Mouse (Mus musculus): Measurements from ENCODE around the gene Sorcs2. TPM values are rescaled to one million over a fixed set of nuclear protein-coding genes. Genes with fewer than 3 reads are reported as not detected.

Sorcs2 gene
- total RNA-seq (2021): 1 to 10 TPM in 1 of 2 experiments, under 1 TPM in 1; 0.94 to 2.3 TPM
- long read RNA-seq, experiment 1, full-length matches to known transcripts: 1 of 1 reads
- long read RNA-seq, experiment 1, partial matches to known transcripts: 0 of 1 reads
- long read RNA-seq, experiment 1, other reads (novel, unspliced or antisense): 0 of 1 reads
- long read RNA-seq, experiment 2, partial matches to known transcripts: 0 of 1 reads
- long read RNA-seq, experiment 2, other reads (novel, unspliced or antisense): 1 of 1 reads

DNA sequence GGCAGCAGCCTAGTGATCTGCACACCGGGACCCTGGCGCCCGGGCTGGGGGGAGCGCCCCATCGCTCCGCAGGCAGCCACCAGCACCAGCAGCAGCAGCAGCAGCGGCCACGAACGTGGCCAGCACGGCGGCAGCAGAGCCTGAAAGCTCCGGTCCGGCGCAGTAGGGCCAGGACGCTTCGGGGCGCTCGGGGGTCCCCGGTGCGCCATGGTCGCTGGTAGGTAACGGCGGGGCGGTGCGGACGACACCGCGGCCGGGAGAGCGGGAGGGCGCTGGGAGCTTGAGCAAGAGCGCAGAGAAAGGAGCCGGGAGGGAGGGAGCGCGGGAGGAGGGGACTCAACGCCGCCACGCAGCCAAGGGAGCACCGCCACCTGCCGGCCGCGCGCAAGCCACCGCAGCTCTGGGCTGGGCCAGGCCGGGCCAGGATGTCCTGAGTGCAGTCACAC is at the start of gene Sorcs2:
Gene Sorcs2 (minus strand): TSS at position 303 of the 446 bp plus-strand sequence.
- peak; percentile 91 for DNase-seq
- H3K27ac ChIP-seq: peak within 1 kb of the TSS; percentile 70
- peak within 1 kb of the TSS; percentile 81 for H3K4me3 ChIP-seq
- TF ChIP-seq CTCF (IDR thresholded peaks at IDR 0.05): peak; percentile 90
- intact Hi-C loops (cut with DNase I): loop anchor here (1.0 to 2.0 kb wide), 3 partner anchors 75 to 415 kb away; no protein-coding TSS in a partner anchor

DNA sequence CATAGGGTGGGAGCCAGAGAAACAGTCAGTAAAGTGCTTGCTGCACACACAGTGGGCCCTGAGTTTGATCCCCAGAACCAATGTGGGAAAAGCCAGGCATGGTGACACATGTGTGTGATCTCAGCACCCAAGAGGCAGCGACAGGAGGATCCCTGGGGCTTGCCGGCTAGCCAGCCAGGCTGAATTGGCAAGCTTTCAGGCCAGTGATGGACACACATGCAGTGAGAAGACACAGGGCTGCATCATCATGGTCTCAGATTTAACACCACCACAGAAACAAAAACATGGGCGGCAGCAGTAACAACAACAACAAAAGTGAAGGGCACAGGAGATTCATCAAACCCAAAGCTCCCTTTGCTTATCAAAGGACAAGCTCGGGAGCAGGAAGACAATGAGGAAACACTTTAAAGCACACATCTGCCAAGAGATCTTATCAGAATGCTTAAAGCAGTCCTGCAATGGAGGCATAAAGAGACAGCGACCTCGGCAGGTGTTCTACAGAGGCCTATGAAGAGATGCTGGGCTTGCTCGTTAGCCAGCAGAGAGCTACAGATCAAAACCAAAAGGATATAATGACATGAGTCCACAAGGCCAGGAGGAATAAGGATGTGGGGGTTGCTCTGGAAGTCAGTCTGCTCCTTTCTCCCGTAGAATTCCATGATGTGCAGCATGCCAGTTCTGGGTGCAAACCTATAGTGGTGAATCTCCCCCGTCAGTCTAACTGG is 48.4 kb upstream of the Sorcs2 start:
- no peak overlapping the region for H3K27ac ChIP-seq
- no peak for DNase-seq
- H3K4me3 ChIP-seq: no peak overlapping the region
- no peak for TF ChIP-seq CTCF (IDR thresholded peaks at IDR 0.05)
- intact Hi-C loops (cut with DNase I): no loop called here

DNA sequence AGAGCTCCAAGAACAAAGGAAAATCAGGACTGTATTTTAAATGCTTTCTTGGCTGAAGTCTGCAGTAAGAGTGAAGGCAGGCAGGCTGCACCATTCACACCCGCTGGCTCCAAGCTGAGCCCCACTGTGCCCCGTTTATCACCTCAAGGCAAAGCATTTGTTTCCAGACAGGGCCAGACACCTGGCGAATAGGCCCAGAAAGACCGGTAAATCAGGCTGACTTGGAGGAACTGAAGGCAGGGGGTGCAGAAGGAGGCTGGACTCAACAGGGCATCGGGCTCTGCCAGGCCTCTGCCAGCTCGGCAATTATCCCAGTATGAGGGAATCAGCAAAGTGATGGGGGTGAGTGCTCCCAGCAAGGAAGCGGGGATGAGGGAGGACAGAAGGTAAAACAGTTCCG is 47.1 kb upstream of the Sorcs2 start:
- intact Hi-C loops (cut with DNase I): no loop called here
- TF ChIP-seq CTCF (IDR thresholded peaks at IDR 0.05): no peak
- Histone ChIP-seq H3K27ac (no peak overlapping the region), H3K4me3 (no peak overlapping the region)
- DNase-seq: no peak

DNA sequence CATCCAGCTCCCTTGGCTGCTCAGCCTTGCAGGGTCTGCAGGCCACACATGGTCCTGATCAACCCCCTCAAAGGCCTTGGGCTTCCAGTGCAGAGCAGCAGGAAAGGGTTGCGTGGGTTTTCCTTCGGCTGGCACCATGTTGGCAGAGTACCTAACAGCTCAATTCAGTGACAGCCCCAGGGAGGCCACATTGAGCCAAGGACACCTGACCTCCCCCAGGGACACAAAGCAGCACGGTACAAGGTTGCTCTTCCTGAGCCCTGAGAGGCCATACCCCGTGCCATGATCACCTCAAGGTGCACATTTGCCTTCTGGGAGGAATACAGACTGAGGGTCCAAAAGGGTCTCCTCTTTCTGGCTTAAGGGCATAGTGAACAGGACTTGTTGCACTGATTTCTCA is 46.7 kb upstream of the Sorcs2 start:
- no peak for DNase-seq
- intact Hi-C loops (cut with DNase I): no loop called here
- no peak for TF ChIP-seq CTCF (IDR thresholded peaks at IDR 0.05)
- Histone ChIP-seq H3K27ac (no peak overlapping the region), H3K4me3 (no peak overlapping the region)

DNA sequence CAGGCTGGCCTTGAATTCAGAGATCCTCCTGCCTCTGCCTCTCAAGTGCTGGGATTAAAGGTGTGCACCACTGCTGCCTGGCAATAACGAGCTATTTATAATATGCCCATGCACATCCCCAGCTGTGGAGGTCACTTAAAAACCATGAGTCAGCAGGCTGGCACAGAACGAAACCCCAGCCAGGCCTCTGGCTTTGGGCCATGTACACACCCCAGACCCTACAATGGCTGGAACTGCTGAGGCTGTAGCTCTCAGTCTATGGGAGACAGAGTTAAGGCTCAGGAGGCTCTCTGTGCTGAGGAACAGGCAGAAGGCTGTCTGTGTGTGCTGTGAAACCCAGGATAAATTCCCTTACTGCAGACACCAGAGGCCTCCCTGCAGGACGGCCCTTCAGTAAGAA is 42.8 kb upstream of the Sorcs2 start:
- no peak for DNase-seq
- no peak for TF ChIP-seq CTCF (IDR thresholded peaks at IDR 0.05)
- H3K27ac ChIP-seq: no peak overlapping the region
- no peak overlapping the region for H3K4me3 ChIP-seq
- intact Hi-C loops (cut with DNase I): no loop called here

DNA sequence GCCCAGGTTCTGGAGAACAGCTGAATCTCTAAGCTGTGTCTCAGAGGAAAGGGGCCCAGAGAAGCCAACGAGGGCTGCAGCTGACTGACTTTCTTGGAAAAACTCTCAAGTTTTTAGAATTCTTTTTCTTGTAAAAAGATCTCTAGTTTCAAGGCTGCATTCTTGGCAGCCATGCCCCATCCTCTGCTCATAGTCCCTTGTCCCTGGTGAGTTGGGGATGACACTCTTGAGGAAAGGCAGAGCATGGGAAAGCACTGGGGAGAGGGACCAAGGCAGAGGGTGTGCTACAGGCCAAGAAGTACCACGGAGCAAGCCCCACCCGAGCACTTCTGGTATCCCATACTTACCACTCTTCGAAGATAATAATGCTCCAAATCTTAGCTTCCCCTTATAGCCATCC is 38.9 kb upstream of the Sorcs2 start:
- Histone ChIP-seq H3K4me3 (no peak overlapping the region), H3K27ac (peak overlapping the region; percentile 35; the same call in 1 of the 2 replicates)
- intact Hi-C loops (cut with DNase I): no loop called here
- DNase-seq: no peak
- no peak for TF ChIP-seq CTCF (IDR thresholded peaks at IDR 0.05)

DNA sequence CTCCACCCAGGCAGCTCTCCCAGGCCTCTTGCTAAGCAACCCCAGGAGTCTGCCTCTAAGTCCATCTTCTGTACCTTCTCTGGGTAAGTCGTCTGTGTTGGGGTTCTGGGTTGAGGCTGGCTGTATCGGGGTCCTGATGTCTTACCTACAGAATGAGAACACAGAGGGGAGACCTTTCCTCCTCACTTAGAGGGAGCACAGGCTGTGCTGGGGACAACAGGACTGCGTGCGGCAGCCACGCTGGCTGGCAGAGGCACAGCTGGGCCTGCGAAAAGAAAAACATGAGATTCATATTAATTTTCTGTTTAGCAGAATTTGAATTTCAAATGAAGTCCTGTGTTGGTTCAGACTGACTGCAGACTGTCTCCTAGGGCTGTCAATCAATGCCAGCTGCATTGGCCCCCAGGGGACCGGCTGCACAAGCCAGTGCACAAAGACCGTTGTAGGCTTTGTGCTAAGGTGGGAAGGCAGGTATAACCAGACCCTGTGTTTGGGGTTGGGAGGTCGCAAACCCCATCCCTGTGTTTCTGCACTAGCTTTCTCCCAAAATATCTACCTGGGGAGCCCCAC is 36.5 kb upstream of the Sorcs2 start:
- DNase-seq: no peak
- no peak for TF ChIP-seq CTCF (IDR thresholded peaks at IDR 0.05)
- H3K27ac ChIP-seq: no peak overlapping the region
- H3K4me3 ChIP-seq: no peak overlapping the region
- intact Hi-C loops (cut with DNase I): no loop called here

DNA sequence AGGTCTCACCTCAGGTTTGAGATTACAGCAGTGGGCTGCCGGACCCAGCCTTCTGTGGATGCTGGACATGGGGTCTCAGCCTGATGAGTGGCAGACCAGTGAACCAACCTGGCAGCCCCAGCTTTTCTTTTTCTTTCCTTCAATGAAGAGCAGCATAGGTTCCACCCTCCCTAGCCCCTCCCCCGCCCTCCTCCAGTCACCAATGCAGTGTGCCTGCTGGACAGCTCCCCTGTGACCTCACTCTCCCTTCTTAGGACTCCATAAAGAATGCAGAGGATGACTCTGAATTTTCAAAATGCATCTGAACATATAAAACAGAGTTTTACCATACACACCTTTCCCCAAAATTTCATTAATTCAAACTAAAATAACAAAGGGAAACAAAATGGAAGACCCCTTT is 33.8 kb upstream of the Sorcs2 start:
- intact Hi-C loops (cut with DNase I): no loop called here
- no peak overlapping the region for H3K27ac ChIP-seq
- no peak overlapping the region for H3K4me3 ChIP-seq
- TF ChIP-seq CTCF (IDR thresholded peaks at IDR 0.05): no peak
- no peak for DNase-seq

DNA sequence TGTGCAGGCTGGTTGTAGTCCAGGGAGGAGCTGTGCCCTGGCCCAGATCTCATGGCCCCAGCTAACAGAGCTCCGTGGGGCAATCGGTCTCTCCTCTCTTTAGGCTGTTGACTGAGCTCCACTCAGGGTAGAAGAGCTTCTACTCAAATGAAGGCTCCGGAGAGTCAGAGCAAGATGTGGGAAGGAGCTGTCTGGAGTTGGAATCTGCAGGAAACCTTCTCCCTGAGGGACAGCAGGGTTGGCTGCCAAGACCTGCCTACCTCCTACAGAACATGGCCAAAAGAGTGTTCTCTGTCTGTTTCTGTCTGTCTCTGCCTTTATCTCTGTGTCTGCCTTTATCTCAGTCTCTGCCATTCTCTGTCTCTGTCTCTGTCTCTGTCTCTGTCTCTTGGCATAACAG is 31.6 kb upstream of the Sorcs2 start:
- no peak overlapping the region for H3K27ac ChIP-seq
- intact Hi-C loops (cut with DNase I): no loop called here
- no peak overlapping the region for H3K4me3 ChIP-seq
- peak; percentile 28 for DNase-seq
- TF ChIP-seq CTCF (IDR thresholded peaks at IDR 0.05): no peak

DNA sequence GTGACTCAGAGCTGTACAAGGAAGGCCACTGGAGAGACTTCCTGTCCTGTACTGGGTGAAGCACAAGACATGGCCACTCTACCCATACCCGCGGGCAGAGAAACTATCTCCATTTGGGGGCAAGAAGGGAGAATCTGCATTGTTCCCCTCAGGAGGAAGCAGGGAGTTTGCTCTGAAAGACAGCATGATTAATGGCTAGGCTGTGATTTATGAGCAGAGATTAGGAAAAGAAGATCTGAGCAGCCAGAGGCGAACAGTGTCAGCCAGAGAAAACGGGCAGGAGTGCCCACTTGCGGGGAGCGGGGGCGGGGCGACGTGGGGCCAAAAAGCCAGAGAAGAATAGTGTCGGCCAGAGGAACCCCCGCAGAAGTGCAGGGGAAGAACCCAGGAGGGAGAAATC is 29.9 kb upstream of the Sorcs2 start:
- H3K4me3 ChIP-seq: no peak overlapping the region
- intact Hi-C loops (cut with DNase I): no loop called here
- no peak for TF ChIP-seq CTCF (IDR thresholded peaks at IDR 0.05)
- no peak for DNase-seq
- no peak overlapping the region for H3K27ac ChIP-seq

DNA sequence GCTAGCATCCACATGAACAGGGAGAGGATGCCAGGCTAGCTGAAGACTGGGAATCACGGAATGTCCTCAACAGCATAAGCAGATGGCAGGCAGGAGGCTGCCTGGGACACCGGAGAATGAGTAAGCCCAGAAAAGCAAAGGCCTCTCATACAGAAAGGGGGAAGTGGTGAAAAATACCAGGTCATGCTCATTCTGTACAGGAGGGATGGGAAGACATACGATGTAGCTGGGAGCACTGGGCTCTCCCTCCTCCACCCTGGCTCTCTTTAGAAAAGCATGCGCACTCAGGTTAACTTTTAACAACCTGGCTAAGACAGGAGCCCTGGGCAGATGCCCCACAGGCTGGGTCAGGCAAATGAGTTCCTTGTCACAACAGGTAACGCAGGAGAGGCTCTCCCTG is 28.5 kb upstream of the Sorcs2 start:
- no peak for TF ChIP-seq CTCF (IDR thresholded peaks at IDR 0.05)

DNA sequence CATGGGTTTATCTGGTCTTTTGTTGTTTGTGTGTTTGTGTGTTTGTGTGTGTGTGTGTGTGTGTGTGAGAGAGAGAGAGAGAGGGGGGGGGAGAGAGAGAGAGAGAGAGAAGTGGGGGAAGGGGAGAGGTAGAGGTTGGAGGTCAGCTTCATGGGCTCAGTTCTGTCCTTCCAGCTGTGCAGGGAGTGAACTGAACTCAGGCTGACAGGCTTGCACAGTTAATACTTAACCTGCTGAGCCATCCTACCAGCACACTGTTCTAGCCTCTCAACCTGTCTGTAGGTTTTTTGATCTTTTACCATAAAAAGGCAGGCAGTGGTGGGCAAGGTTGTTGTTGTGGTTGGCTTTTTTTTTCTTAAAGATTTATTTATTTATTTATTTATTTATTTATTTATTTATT is 26.7 kb upstream of the Sorcs2 start:
- Histone ChIP-seq H3K4me3 (no peak overlapping the region), H3K27ac (no peak overlapping the region)
- intact Hi-C loops (cut with DNase I): no loop called here
- DNase-seq: no peak
- TF ChIP-seq CTCF (IDR thresholded peaks at IDR 0.05): no peak

More for the DNA sequence above, 28.5 kb upstream of the Sorcs2 start:
- intact Hi-C loops (cut with DNase I): no loop called here
- no peak overlapping the region for H3K4me3 ChIP-seq
- no peak overlapping the region for H3K27ac ChIP-seq
- DNase-seq: no peak

DNA sequence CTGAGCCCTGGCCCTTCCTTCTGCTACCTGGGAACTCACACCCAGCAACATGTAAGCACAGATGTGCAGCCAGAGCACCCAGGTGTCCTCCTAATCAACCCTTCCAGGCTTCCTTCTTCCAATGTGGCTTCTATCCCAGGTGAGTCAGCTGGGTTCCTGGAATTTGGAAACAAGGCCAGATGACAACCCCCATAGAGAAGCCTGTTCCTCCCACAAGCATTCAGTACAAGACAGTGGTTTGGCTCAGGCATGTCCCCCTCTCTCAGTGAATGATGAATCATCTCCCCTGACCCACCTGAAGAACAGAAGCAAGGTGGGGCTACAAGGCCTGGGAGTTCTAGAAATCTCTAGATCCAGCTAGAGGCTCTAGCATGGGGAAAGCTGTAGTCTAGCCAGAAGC is 24.8 kb upstream of the Sorcs2 start:
- no peak for DNase-seq
- TF ChIP-seq CTCF (IDR thresholded peaks at IDR 0.05): no peak
- intact Hi-C loops (cut with DNase I): no loop called here
- Histone ChIP-seq H3K27ac (no peak overlapping the region), H3K4me3 (no peak overlapping the region)
